Mouse (Mus musculus): ENCODE measurements around the gene Gpr84.

Gene Gpr84

GRCm38 (mm10) chr15:103305792-103306645 lies 4.4 kb downstream of the Gpr84 start:
- no peak for DNase-seq (ENCODE audit: low spot score in 2 of 2)

- DNase-seq (ENCODE audit: low spot score in 2 of 2) = peak; percentile 91 to 94
Measured at GRCm38 (mm10) chr15:103305070-103305678, 5.2 kb downstream of the Gpr84 start.

- DNase-seq (ENCODE audit: low spot score in 2 of 2) = no peak
Measured at GRCm38 (mm10) chr15:103304616-103304969, 5.8 kb downstream of the Gpr84 start.

- no peak for DNase-seq (ENCODE audit: low spot score in 2 of 2)
Measured at GRCm38 (mm10) chr15:103303916-103304615, 6.3 kb downstream of the Gpr84 start.

- DNase-seq (ENCODE audit: low spot score in 2 of 2) = no peak
Measured at GRCm38 (mm10) chr15:103302341-103303021, 7.9 kb downstream of the Gpr84 start.

- DNase-seq (ENCODE audit: low spot score in 2 of 2) = no peak
Measured at GRCm38 (mm10) chr15:103301547-103302340, 8.7 kb downstream of the Gpr84 start.

- no peak for DNase-seq (ENCODE audit: low spot score in 2 of 2)
Measured at GRCm38 (mm10) chr15:103301046-103301445, 9.4 kb downstream of the Gpr84 start.

- DNase-seq (ENCODE audit: low spot score in 2 of 2) = no peak
Measured at GRCm38 (mm10) chr15:103300560-103300959, 9.9 kb downstream of the Gpr84 start.

GRCm38 (mm10) chr15:103300067-103300471 lies 10.3 kb downstream of the Gpr84 start:
- DNase-seq (ENCODE audit: low spot score in 2 of 2) = no peak

- no peak for DNase-seq (ENCODE audit: low spot score in 2 of 2)
Measured at GRCm38 (mm10) chr15:103299644-103300043, 10.8 kb downstream of the Gpr84 start.

GRCm38 (mm10) chr15:103298861-103299616 lies 11.4 kb downstream of the Gpr84 start:
- no peak for DNase-seq (ENCODE audit: low spot score in 2 of 2)

GRCm38 (mm10) chr15:103298026-103298425 lies 12.4 kb downstream of the Gpr84 start:
- no peak for DNase-seq (ENCODE audit: low spot score in 2 of 2)

- no peak for DNase-seq (ENCODE audit: low spot score in 2 of 2)
Measured at GRCm38 (mm10) chr15:103297313-103297712, 13.1 kb downstream of the Gpr84 start.

GRCm38 (mm10) chr15:103295851-103296250 lies 14.6 kb downstream of the Gpr84 start:
- DNase-seq (ENCODE audit: low spot score in 2 of 2) = no peak

- no peak for DNase-seq (ENCODE audit: low spot score in 2 of 2)
Measured at GRCm38 (mm10) chr15:103294649-103295048, 15.8 kb downstream of the Gpr84 start.

- no peak for DNase-seq (ENCODE audit: low spot score in 2 of 2)
Measured at GRCm38 (mm10) chr15:103293375-103293774, 17.0 kb downstream of the Gpr84 start.

GRCm38 (mm10) chr15:103292673-103293345 lies 17.6 kb downstream of the Gpr84 start:
- no peak for DNase-seq (ENCODE audit: low spot score in 2 of 2)

GRCm38 (mm10) chr15:103290843-103291242 lies 19.6 kb downstream of the Gpr84 start:
- no peak for DNase-seq (ENCODE audit: low spot score in 2 of 2)

- no peak for DNase-seq (ENCODE audit: low spot score in 2 of 2)
Measured at GRCm38 (mm10) chr15:103290417-103290816, 20.0 kb downstream of the Gpr84 start.

GRCm38 (mm10) chr15:103289600-103289999 lies 20.8 kb downstream of the Gpr84 start:
- DNase-seq (ENCODE audit: low spot score in 2 of 2) = no peak

Measured in urinary bladder, postnatal 36 days (tissue).